Mouse (Mus musculus): ENCODE data around the gene Iqgap2. TPM values are rescaled to one million over a fixed set of nuclear protein-coding genes. Genes with fewer than 3 reads are reported as not detected.

The Iqgap2 gene
- total and polyA plus RNA-seq, 2 experiments from 2014 or later = 0.83 to 1.3 TPM

DNA sequence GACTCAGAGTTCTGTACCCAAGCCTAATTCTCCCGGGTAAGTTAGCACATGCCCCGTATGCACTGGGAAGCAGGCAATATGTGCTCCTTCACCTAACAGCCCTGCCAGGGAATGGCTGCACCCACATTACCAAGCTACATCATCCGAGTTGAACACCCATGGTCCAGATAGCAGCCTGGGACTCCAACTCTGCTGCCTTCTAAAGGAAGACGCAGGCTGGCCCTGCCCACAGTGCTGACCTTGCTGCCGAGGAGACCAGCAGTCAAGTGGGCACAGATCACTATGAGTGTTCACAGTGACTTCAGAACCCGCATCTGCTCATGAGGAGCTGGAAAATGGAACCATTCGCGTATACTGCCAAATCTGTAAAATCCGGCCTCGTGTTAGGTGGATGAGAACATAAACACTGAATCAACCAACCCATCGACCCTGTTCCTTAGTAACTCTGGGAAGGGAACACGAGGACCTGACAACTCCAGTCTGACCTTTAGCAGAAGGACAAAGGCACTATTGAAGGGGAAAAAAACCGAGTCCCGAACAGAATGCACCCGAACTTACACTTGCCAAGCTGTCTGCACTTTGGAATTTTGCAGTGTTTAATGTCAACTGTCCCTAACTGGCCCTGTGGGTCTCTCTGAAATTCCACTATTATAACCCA lies 109.3 kb downstream of the Iqgap2 start:
- WGBS = 57% methylated on average over 15 of the region's 15 CpGs
- no peaks in the 10 kb centered on the region for H3K9me3 ChIP-seq (replicated peaks; ENCODE audit: control insufficient read depth, low read length)

DNA sequence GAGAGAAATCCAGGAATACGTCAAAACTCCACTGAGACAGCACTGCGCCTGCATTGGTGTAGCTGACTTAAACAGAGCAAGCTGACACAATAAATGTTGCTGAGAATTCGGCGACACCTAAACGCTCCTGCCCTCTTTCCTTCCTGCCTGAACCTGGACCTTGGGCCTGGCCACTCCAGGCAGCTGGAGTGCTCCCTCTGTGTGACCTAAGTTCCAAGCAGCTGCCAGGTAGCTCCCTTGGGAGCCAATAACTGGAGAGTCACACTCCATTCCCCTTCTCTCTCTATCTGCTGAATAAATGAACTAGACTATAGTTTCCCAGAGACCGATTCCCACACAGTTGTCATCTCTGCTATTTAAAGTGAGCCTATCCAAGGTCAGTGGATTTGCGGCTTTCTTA lies 111.7 kb downstream of the Iqgap2 start:
- WGBS = 79% methylated on average over 7 of the region's 7 CpGs
- Histone ChIP-seq H3K27ac (ENCODE audit: low read depth) (no peak overlapping the region), H3K4me2 (ENCODE audit: low read depth, low read length) (no peak overlapping the region), H3K4me1 (ENCODE audit: control insufficient read depth, insufficient read depth) (no peaks in the 10 kb centered on the region), H3K4me3 (ENCODE audit: low read depth, low read length) (no peak overlapping the region), H3K27me3 (ENCODE audit: control insufficient read depth, insufficient read depth, low read length) (no peaks in the 10 kb centered on the region), H3K36me3 (replicated peaks; ENCODE audit: control insufficient read depth, insufficient read depth, low read length) (no peaks in the 10 kb centered on the region), H3K9me3 (replicated peaks; ENCODE audit: control insufficient read depth, low read length) (no peaks in the 10 kb centered on the region), H3K9ac (replicated peaks; ENCODE audit: low read depth, low read length) (no peak overlapping the region)
- DNase-seq (ENCODE audit: low spot score) = no peak
- no peak for ATAC-seq (ENCODE audit: insufficient read depth, low read depth)
- TF ChIP-seq EP300 (IDR thresholded peaks at IDR 0.05; ENCODE audit: low read depth) (no peak), CTCF (IDR thresholded peaks at IDR 0.05; ENCODE audit: low read depth) (no peak)

More for the DNA sequence above, 109.3 kb downstream of the Iqgap2 start:
- H3K27me3 ChIP-seq (ENCODE audit: control insufficient read depth, insufficient read depth, low read length) = no peaks in the 10 kb centered on the region
- H3K36me3 ChIP-seq (replicated peaks; ENCODE audit: control insufficient read depth, insufficient read depth, low read length) = no peaks in the 10 kb centered on the region
- H3K4me3 ChIP-seq (ENCODE audit: low read depth, low read length) = no peak overlapping the region
- ATAC-seq (ENCODE audit: insufficient read depth, low read depth) = no peak
- no peak for TF ChIP-seq CTCF (IDR thresholded peaks at IDR 0.05; ENCODE audit: low read depth)
- no peak for TF ChIP-seq EP300 (IDR thresholded peaks at IDR 0.05; ENCODE audit: low read depth)
- DNase-seq (ENCODE audit: low spot score) = no peak
- no peak overlapping the region for H3K27ac ChIP-seq (ENCODE audit: low read depth)
- H3K9ac ChIP-seq (replicated peaks; ENCODE audit: low read depth, low read length) = no peak overlapping the region
- no peak overlapping the region for H3K4me2 ChIP-seq (ENCODE audit: low read depth, low read length)
- H3K4me1 ChIP-seq (ENCODE audit: control insufficient read depth, insufficient read depth) = no peaks in the 10 kb centered on the region

DNA sequence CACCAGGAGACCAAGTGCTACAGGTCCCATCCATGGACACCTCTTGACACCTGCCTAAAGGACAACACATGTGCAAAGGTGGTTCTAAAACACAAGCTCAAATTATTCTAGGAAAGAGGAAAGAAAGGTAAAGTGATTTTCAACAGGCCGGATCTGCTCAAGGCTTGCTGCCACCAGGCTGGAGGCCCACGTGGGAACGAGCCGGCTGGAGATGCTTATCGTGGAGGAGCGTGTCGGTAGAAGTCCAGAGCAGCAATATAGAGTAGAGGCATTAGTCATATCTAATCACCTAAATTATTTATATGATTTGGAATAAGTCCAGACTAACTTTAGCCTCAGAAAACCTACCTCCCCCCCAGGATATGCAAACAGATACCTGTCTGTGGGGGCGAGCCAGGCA lies 112.5 kb downstream of the Iqgap2 start:
- no peaks in the 10 kb centered on the region for H3K9me3 ChIP-seq (replicated peaks; ENCODE audit: control insufficient read depth, low read length)
- no peaks in the 10 kb centered on the region for H3K36me3 ChIP-seq (replicated peaks; ENCODE audit: control insufficient read depth, insufficient read depth, low read length)
- no peak overlapping the region for H3K9ac ChIP-seq (replicated peaks; ENCODE audit: low read depth, low read length)
- no peak for TF ChIP-seq EP300 (IDR thresholded peaks at IDR 0.05; ENCODE audit: low read depth)
- TF ChIP-seq CTCF (IDR thresholded peaks at IDR 0.05; ENCODE audit: low read depth) = no peak
- no peak overlapping the region for H3K4me3 ChIP-seq (ENCODE audit: low read depth, low read length)
- 59% methylated on average over 8 of the region's 8 CpGs for WGBS
- H3K27ac ChIP-seq (ENCODE audit: low read depth) = no peak overlapping the region
- DNase-seq (ENCODE audit: low spot score) (no peak), ATAC-seq (ENCODE audit: insufficient read depth, low read depth) (no peak)
- H3K4me2 ChIP-seq (ENCODE audit: low read depth, low read length) = no peak overlapping the region
- no peaks in the 10 kb centered on the region for H3K4me1 ChIP-seq (ENCODE audit: control insufficient read depth, insufficient read depth)
- no peaks in the 10 kb centered on the region for H3K27me3 ChIP-seq (ENCODE audit: control insufficient read depth, insufficient read depth, low read length)

DNA sequence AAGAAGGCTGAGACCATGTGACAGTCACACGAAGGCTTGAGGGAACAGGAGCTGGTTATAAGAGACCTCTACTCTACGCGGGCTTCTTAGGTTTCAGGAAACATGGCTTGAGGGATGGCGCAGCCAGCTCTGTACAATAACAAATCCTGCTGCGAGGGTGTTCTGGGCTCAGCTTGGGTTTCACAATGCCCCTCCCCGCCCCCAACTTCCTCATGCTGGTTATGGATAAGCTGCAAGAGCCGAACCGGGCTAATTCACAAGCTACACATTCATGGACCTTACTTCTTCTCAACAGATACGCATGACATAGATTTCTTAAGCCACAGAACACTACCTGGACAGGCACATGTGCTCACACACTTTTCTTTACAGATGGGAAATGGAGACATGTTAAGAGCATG lies 113.0 kb downstream of the Iqgap2 start:
- TF ChIP-seq CTCF (IDR thresholded peaks at IDR 0.05; ENCODE audit: low read depth) = no peak
- TF ChIP-seq EP300 (IDR thresholded peaks at IDR 0.05; ENCODE audit: low read depth) = no peak
- Histone ChIP-seq H3K27me3 (ENCODE audit: control insufficient read depth, insufficient read depth, low read length) (no peaks in the 10 kb centered on the region), H3K4me1 (ENCODE audit: control insufficient read depth, insufficient read depth) (no peaks in the 10 kb centered on the region), H3K9ac (replicated peaks; ENCODE audit: low read depth, low read length) (no peak overlapping the region), H3K9me3 (replicated peaks; ENCODE audit: control insufficient read depth, low read length) (no peaks in the 10 kb centered on the region), H3K36me3 (replicated peaks; ENCODE audit: control insufficient read depth, insufficient read depth, low read length) (no peaks in the 10 kb centered on the region), H3K4me3 (ENCODE audit: low read depth, low read length) (no peak overlapping the region), H3K4me2 (ENCODE audit: low read depth, low read length) (no peak overlapping the region), H3K27ac (ENCODE audit: low read depth) (no peak overlapping the region)
- no peak for DNase-seq (ENCODE audit: low spot score)
- 60% methylated on average over 9 of the region's 9 CpGs for WGBS
- no peak for ATAC-seq (ENCODE audit: insufficient read depth, low read depth)

DNA sequence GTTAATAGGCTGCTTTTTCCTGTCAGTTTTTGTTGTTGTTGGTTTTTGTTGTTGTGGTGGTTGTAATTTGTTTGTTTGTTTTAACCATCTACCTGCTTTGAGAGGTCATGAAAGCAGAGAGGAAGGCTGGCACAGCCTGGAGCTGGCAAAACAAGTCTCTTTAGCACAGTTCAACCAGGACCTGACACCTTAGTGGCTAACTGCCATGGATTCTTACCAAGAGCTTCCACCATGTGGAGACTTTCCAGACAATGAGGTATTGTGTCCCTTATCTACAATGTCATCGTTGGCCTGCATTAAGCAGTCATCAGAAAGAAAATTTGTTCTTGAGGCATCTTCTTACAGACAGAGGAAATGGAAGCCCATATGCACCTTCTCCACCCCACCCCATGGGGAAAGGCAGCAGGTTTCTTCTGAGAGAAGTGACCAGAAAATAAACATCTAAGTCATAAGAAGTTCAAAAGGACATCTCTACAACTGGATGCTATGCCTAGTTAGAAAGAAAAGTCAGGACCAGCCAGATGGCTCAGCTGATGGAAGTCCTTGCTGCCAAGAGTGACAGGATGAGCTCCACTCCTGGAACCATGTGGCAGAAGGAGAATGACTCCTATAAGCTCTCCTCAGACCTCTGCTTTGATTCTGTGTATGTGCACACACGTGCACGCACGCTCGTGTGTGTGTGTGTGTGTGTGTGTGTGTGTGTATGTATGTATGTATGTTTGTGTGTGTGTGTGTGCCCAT lies 113.9 kb downstream of the Iqgap2 start:
- Histone ChIP-seq H3K36me3 (replicated peaks; ENCODE audit: control insufficient read depth, insufficient read depth, low read length) (no peaks in the 10 kb centered on the region), H3K4me2 (ENCODE audit: low read depth, low read length) (no peak overlapping the region), H3K9me3 (replicated peaks; ENCODE audit: control insufficient read depth, low read length) (no peaks in the 10 kb centered on the region), H3K4me3 (ENCODE audit: low read depth, low read length) (no peak overlapping the region), H3K9ac (replicated peaks; ENCODE audit: low read depth, low read length) (no peak overlapping the region), H3K27me3 (ENCODE audit: control insufficient read depth, insufficient read depth, low read length) (no peaks in the 10 kb centered on the region), H3K4me1 (ENCODE audit: control insufficient read depth, insufficient read depth) (no peaks in the 10 kb centered on the region), H3K27ac (ENCODE audit: low read depth) (no peak overlapping the region)
- no peak for TF ChIP-seq EP300 (IDR thresholded peaks at IDR 0.05; ENCODE audit: low read depth)
- no peak for TF ChIP-seq CTCF (IDR thresholded peaks at IDR 0.05; ENCODE audit: low read depth)
- 87% methylated on average over 5 of the region's 5 CpGs for WGBS
- DNase-seq (ENCODE audit: low spot score) (no peak), ATAC-seq (ENCODE audit: insufficient read depth, low read depth) (no peak)

Measured in heart, postnatal 0 days (tissue).